Mouse (Mus musculus): ENCODE measurements at regions not wholly inside any gene's neighbourhood (a gene's known extent, or its start where the extent isn't known, plus 50 kb on each side); places are given as distances from the start of the nearest gene placed in this dataset.
"Not testable (repeated sequence)": the region's sequence is repeated elsewhere in the genome, so short reads cannot be mapped to it uniquely, and the experiment has no call there.

DNA sequence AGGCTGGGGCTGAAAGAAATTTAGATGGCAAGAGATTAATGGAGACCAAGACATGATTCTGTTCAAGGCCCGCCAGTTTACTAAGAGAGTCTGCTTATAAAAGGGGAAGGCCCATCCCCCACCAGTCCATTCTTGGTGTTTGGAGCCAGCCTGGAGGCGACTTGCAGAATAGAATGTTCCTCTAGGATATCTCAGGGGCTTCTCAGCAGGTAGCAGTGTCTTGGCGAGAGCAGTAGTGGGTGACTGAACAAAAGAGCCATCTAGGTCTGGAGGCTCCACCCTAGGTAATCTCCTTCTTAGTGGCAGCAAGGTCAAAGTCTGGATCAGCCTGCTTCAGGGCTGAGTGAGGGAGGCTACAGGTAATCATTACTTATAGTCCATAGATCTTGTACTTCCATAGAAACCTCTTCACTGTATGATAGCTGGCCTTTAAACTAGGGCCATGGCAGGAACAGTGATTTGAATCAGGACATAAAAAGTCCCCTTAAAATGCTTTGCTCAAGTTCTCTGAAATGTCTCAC, 166.0 kb upstream of the Gm5538 start:
- H3K4me1 ChIP-seq (ENCODE audit: control insufficient read depth, insufficient read depth, low read length); DNase-seq; H3K4me3 ChIP-seq (replicated peaks; ENCODE audit: extremely low read depth, low read depth, low read length): not testable (repeated sequence)
- WGBS = 59% methylated on average over 3 of the region's 3 CpGs

DNA sequence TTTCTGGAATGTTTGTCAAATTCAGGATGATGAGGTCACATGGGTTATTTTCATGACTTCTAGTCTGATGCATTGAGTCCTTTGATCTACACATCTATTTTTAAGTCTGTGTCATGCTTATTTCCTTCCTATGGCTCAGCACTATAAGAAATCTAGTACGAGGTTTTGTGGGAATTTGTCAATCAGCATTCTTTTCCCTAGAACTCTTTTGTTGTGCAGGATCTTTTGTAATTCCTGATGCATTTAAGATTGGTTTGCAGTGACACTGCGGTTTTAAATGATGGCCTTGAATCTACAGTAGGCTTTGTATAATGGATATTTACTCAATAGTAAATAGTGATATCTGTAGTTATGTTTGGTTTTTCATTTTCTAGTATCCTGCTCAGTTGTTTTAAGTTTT, 187.0 kb upstream of the Gm5538 start:
- no peak for TF ChIP-seq CTCF (IDR thresholded peaks at IDR 0.05; ENCODE audit: insufficient read depth, low read length)
- no peak for TF ChIP-seq POLR2A (IDR thresholded peaks at IDR 0.05; ENCODE audit: borderline replicate concordance, extremely low read depth, low read depth, low read length)
- no peaks in the 10 kb centered on the region for H3K4me1 ChIP-seq (ENCODE audit: control insufficient read depth, insufficient read depth, low read length)
- no peak overlapping the region for H3K4me3 ChIP-seq (replicated peaks; ENCODE audit: extremely low read depth, low read depth, low read length)
- no peak for DNase-seq
- WGBS = 51% methylated on average over 2 of the region's 2 CpGs

DNA sequence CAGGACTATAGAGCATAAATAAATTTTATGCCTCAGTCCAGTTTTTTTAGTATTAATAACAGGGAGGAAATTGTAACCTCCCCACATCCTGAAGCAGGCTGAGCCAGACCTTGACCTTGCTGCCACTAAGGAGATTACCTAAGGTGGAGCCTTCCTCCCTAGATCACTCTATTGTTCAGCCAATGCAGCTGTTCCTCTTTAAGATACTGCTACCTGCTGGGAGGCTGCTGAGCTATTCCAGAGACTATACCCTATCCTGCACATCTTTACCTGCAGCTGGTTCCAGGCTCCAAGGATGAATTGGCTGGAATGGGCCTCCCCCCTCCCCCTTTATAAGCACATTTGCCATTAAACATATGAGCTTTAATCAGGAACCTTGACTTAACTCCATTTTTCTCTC, 189.0 kb upstream of the Gm5538 start:
- not testable (repeated sequence) for DNase-seq; H3K4me1 ChIP-seq (ENCODE audit: control insufficient read depth, insufficient read depth, low read length); H3K4me3 ChIP-seq (replicated peaks; ENCODE audit: extremely low read depth, low read depth, low read length)

DNA sequence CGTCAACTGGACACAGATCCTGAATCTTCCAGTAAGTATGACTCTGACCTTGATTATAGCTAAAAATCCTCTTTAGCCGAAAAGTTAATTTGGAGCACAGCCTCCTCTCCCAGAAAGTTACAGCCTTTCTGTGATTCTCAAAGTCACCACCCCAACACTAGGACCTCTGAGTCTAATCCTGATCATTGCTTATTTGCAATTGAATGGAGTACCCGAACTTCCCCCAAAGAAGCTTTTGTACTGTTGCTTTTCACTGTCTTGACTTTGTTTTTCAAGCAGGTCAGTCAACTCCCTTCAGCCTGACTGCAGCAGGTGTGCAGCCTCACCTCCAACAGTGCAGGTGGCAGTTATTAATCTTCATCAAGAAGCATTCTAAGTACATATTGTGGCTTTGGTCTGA, 189.7 kb upstream of the Gm5538 start:
- 88% methylated on average over 3 of the region's 3 CpGs for WGBS
- not testable (repeated sequence) for H3K4me3 ChIP-seq (replicated peaks; ENCODE audit: extremely low read depth, low read depth, low read length); H3K4me1 ChIP-seq (ENCODE audit: control insufficient read depth, insufficient read depth, low read length); DNase-seq

DNA sequence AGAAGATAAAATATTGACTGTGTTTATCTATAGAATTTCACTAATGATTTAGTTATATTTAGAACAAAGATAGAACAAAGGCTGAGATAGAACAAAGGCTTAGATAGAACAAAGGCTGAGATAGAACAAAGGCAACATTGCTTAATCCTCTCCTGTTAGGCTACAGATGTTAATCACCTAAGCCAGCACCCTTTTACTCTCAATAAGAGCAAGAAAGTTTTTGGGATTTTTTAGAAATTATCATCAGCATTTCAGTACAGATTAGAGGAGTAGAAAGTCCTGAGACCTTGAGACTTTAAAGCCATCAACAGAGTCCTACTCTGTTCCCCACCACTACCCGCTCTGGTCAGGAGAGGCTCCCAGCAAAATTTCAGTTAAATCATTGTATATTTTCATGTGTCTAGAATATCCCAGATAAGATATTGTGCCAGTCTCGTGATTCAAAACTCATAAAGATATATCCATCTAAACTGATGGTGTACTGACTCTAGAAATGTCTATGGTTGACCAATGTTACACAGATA, 187.2 kb upstream of the Igsf10 start:
- DNase-seq = no peak
- whole genome bisulfite sequencing = 66% methylated on average over 2 of the region's 2 CpGs

DNA sequence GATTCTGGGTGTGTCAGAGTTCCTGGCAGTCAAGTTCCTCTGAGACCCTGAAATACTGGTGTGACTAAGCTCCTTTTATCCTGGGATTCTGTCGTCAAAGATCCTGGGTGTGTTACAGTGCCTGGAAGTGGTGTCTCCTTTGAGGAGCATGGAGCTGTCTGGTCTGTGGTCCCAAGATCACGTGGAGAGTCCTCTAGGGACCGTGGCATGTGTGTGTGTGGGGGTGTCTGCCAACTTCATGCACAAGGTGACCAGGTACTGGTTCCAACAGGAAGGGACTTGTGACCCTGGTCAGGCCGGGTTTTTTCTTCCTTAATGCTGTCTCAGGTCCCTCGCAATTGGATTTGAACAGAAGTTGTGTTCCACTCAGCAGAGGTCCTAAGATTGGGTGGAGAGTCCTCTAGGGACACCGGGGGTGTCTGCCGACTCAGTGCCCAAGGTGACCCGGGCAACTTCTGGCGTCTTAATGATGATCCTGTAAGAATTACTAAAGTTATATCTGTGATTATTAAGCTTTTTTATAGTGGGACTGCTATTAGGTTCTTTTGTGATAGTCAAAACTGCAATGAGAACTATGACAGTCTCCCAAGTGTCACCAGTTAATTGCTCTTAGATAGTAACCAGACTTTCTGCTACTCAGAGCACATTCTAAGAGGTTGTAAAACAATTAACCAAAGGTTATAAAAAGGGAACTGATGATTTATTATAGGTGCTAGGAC, 186.6 kb upstream of the Igsf10 start:
- no peak for DNase-seq
- no peak for TF ChIP-seq CTCF (IDR thresholded peaks at IDR 0.05; ENCODE audit: insufficient read depth, low read length)
- no peaks in the 10 kb centered on the region for H3K4me1 ChIP-seq (ENCODE audit: control insufficient read depth, insufficient read depth, low read length)
- 77% methylated on average over 9 of the region's 9 CpGs for WGBS
- H3K4me3 ChIP-seq (replicated peaks; ENCODE audit: extremely low read depth, low read depth, low read length) = no peak overlapping the region

More for the DNA sequence above, 187.2 kb upstream of the Igsf10 start:
- H3K4me3 ChIP-seq (replicated peaks; ENCODE audit: extremely low read depth, low read depth, low read length) = no peak overlapping the region
- H3K4me1 ChIP-seq (ENCODE audit: control insufficient read depth, insufficient read depth, low read length) = no peaks in the 10 kb centered on the region
- TF ChIP-seq CTCF (IDR thresholded peaks at IDR 0.05; ENCODE audit: insufficient read depth, low read length) = no peak
- TF ChIP-seq POLR2A (IDR thresholded peaks at IDR 0.05; ENCODE audit: borderline replicate concordance, extremely low read depth, low read depth, low read length) = no peak

DNA sequence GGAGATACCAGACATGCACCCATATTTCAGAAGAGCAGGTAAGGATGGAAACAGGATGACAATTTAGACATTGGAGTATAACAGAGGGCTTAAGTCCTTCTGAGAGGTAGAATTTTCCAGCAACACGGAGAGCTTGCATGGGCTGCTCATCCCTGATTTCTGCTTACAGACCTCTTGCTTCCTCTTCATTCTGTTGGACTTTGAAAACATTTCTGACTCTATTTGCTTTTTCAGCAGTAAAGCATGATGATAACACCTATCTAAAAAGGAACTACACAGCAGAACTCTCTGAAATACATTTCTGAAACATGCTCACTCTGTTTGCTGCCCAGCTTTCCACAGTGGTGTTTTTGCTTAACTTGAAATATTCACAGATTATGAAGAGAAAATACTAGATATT, 176.6 kb upstream of the Igsf10 start:
- no peak for DNase-seq
- TF ChIP-seq POLR2A (IDR thresholded peaks at IDR 0.05; ENCODE audit: borderline replicate concordance, extremely low read depth, low read depth, low read length) (no peak), CTCF (IDR thresholded peaks at IDR 0.05; ENCODE audit: insufficient read depth, low read length) (no peak)
- no peak overlapping the region for H3K4me3 ChIP-seq (replicated peaks; ENCODE audit: extremely low read depth, low read depth, low read length)
- 91% methylated on average over 1 of the region's 1 CpGs for WGBS
- no peaks in the 10 kb centered on the region for H3K4me1 ChIP-seq (ENCODE audit: control insufficient read depth, insufficient read depth, low read length)

DNA sequence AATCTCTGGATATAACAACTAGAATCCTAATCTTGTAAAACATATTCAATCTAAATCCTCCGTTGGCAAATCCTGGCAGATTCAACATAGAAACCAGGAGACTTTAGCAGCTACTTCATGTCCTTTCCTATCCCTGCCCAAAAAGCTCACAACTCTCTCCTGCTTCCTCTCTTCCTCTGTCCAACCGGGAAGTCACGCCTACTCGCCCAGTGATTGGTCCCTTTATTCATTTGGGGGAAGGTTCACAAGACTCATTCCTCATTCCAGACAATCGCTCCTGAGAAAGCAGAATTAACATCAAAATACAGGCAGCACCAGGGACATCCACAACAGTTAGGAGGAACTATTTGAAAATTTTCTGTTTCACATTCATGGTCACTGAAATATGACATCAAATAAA, 133.9 kb upstream of the Igsf10 start:
- 38% methylated on average over 5 of the region's 5 CpGs for WGBS
- no peaks in the 10 kb centered on the region for H3K4me1 ChIP-seq (ENCODE audit: control insufficient read depth, insufficient read depth, low read length)
- no peak for TF ChIP-seq CTCF (IDR thresholded peaks at IDR 0.05; ENCODE audit: insufficient read depth, low read length)
- TF ChIP-seq POLR2A (IDR thresholded peaks at IDR 0.05; ENCODE audit: borderline replicate concordance, extremely low read depth, low read depth, low read length) = no peak
- no peak for DNase-seq
- no peak overlapping the region for H3K4me3 ChIP-seq (replicated peaks; ENCODE audit: extremely low read depth, low read depth, low read length)

DNA sequence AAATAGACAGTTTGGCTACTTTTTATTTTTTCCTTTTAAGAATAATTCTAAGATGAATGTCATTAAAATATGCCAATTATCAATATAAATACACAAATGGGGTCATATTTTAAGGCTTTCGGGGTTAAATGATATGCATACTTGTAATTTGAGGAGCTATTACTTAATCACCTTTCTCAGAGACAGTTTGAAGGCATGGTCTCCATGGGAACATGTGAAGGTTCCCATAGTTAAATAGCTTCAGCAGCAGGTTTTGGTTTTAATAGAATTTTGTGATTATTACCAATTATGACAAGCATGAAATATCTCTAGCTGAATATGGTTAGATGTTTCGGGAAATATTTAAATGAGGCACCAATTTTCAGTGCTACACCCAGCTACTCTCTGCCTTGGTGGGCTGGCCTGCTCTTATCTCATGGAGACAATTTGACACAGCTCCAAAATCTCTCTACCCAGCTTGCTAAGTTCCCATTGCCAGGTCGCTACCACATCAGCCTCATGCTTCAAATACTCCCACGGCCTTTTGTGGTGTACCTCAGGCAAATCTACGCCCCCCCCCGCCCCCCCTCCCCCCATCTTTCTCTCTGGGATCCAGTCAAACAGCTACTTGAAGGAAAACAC, 133.4 kb upstream of the Igsf10 start:
- no peak for DNase-seq
- no peaks in the 10 kb centered on the region for H3K4me1 ChIP-seq (ENCODE audit: control insufficient read depth, insufficient read depth, low read length)
- WGBS = 53% methylated on average over 6 of the region's 6 CpGs
- TF ChIP-seq POLR2A (IDR thresholded peaks at IDR 0.05; ENCODE audit: borderline replicate concordance, extremely low read depth, low read depth, low read length) (no peak), CTCF (IDR thresholded peaks at IDR 0.05; ENCODE audit: insufficient read depth, low read length) (no peak)
- no peak overlapping the region for H3K4me3 ChIP-seq (replicated peaks; ENCODE audit: extremely low read depth, low read depth, low read length)

DNA sequence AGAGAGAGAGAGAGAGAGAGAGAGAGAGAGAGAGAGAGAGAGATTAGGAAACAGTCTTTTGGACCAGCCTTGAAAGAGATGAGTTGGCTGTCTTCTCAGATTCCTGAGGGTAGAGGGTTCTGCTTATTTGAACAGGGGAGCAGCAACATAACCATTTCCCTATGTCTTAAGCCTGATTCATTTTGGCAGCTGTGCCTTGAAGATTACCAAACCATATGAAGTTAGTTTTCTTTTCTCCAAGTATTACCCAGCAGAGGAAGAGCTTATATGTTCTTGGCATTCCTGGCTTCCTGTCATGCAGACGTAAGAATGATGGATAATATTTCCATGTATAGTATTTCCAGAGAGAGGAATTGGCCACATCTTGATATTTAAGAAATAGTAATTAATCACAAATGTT, 124.8 kb upstream of the Igsf10 start:
- TF ChIP-seq CTCF (IDR thresholded peaks at IDR 0.05; ENCODE audit: insufficient read depth, low read length) (no peak), POLR2A (IDR thresholded peaks at IDR 0.05; ENCODE audit: borderline replicate concordance, extremely low read depth, low read depth, low read length) (no peak)
- DNase-seq = no peak
- no peak overlapping the region for H3K4me3 ChIP-seq (replicated peaks; ENCODE audit: extremely low read depth, low read depth, low read length)
- WGBS = 33% methylated on average over 1 of the region's 1 CpGs
- H3K4me1 ChIP-seq (ENCODE audit: control insufficient read depth, insufficient read depth, low read length) = no peaks in the 10 kb centered on the region

Data from lung, adult 2 months (tissue).